Mouse (Mus musculus): ENCODE measurements around the gene Ttc7b. TPM values are rescaled to one million over a fixed set of nuclear protein-coding genes. Genes with fewer than 3 reads are reported as not detected.

The Ttc7b gene
- total RNA-seq, 2 experiments from 2014 or later, result 6.2 to 13.4 TPM

- no peak for ATAC-seq (replicated peaks; ENCODE audit: low FRiP score, poor library complexity, severe bottlenecking)
Observed at GRCm38 (mm10) chr12:100265546-100266309, 254.9 kb downstream of the Ttc7b start.

DNA sequence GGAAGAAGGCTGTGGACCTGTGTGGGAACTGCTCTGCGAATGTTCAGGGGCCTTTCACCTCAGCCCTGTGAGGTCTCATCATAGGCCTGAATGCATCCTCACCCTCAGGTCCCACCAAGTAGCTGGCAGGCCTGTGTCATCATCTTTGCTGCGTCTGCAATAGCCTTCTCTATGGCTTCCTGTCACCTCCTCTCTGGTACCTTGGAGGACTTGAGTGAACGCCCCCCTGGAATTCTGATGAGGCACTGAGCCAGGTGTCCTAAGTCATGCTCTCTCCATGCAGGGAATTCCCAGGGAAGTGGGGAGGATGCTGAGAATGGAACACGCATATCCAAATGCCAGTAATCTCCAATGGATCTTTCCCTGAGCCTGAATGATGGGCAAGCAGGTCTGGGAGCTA is 255.7 kb downstream of the Ttc7b start:
- no peak for ATAC-seq (replicated peaks; ENCODE audit: low FRiP score, poor library complexity, severe bottlenecking)

GRCm38 (mm10) chr12:100262846-100263245 is 257.8 kb downstream of the Ttc7b start:
- no peak for ATAC-seq (replicated peaks; ENCODE audit: low FRiP score, poor library complexity, severe bottlenecking)

GRCm38 (mm10) chr12:100261761-100262160 is 258.9 kb downstream of the Ttc7b start:
- ATAC-seq (replicated peaks; ENCODE audit: low FRiP score, poor library complexity, severe bottlenecking), result no peak

DNA sequence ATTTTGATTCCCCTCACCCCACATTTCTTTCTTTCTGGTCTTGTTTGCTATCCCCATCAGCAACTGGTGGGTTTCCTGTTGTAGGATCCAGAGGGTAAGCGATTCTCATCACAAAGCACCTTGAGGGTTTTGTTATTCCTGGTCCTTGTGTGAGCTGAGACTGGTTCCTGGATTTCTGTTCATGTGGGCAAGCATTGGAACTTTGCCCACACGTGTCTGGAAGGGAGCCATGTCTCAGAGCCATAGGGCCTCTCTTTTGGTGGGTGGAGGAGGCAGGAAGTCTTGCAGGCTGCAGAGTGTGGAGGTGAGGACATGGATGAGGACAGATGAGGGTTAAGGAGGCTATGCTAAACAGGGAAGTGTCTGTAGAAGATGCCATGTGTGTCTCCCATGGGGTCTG is 260.5 kb downstream of the Ttc7b start:
- no peak for ATAC-seq (replicated peaks; ENCODE audit: low FRiP score, poor library complexity, severe bottlenecking)

DNA sequence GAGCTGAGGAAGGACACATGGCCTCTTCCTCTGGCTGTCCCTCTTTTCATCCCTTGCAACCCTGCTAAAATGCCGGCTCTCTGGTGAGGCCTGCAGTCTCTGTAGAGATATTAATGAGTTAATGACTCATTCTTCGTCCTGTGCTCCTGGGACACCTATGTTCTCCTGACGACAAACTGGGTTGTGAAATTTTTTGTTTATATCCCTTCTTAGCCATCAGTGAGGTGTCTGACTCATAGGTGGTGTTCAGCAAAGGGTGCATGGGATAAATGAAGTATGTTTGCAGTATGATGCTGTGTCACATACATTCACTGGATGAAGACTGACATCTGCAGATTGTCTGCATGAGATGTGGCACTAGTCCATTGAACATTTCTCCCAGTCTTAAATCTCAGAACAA is 262.8 kb downstream of the Ttc7b start:
- ATAC-seq (replicated peaks; ENCODE audit: low FRiP score, poor library complexity, severe bottlenecking), result no peak

- ATAC-seq (replicated peaks; ENCODE audit: low FRiP score, poor library complexity, severe bottlenecking), result no peak
Observed at GRCm38 (mm10) chr12:100255441-100255949, 265.1 kb downstream of the Ttc7b start.

GRCm38 (mm10) chr12:100254471-100254870 is 266.2 kb downstream of the Ttc7b start:
- ATAC-seq (replicated peaks; ENCODE audit: low FRiP score, poor library complexity, severe bottlenecking), result no peak

Other genes with a start within 250 kb of the Ttc7b start
- gene Rps6ka5, start 206.2 kb upstream of the Ttc7b start, total RNA-seq (2015; ENCODE audit: low replicate concordance), result 18.0 and 22.2 TPM in 2 replicates
- gene Rps6ka5, start 206.2 kb upstream of the Ttc7b start, total RNA-seq (2017; ENCODE audit: low replicate concordance), result 21.6 and 21.8 TPM in 2 replicates